Mouse (Mus musculus) embryo, embryonic 9.5 days (tissue): ENCODE measurements around the gene Slc39a12.
A peak's percentile ranks its signal among the peaks of the same experiment; 100 is the strongest.

ENCODE experiments used
- DNase-seq: peaks from one replicate; pipeline ENCODE4 v3.0.0-alpha.2; 2017; ENCODE audit errors: extremely low spot score

Slc39a12 gene

DNA sequence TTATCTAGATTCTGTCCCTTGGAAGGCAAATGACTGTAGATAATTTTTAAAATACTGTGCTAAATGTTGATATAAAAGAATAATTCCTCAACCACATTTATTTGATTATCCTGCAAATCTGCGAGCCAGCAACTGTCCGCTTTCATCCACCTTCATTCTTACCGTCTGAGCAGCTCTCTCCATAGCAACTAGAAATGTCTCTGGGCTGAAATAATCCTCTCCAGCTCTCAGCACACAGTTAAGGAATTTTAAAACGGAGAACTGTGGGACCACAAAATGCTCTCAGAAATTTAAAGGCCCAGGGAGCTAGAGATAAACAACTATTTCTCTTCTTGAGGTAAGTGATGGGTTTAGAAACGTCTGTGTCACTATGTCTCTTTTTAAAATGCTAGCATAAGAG, at the start of gene Slc39a12:
Gene Slc39a12, plus strand, starts transcription at position 155 of the 400 bp plus-strand sequence.
- no peak for DNase-seq

DNA sequence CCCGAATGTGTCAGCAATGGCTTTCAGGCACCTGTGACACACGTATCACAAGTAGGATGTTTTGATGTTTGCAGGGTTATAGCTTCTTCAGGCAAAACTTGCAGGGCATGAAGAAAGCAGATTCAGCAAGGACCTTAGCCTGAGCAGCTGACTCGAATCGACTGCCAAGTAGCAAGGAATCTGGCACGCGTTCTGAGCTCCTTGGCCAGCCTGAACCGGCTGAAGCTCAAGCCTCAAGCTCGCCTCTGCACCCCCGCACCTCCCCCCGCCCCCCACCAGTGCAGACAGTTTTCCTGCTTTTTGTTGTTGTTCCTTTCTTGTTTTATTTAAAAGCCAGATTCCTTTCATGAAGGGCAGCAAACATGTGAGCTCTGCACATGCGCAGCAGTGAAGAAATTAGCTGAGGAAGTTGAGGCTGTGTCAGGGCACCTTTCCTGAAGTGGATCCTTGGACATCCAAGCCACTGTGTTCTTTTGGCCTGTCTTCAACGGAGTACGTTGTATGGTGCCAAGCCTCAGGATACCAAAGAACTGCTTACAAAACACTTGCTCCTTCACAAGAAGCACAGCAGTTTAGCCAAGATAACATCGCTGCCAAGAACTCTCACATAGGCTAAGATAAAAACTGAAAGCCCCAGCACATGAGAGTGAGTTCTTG, 46.3 kb upstream of the Slc39a12 start:
- DNase-seq, result no peak

GRCm38 (mm10) chr2:14342309-14342839, 45.7 kb upstream of the Slc39a12 start:
- no peak for DNase-seq

DNA sequence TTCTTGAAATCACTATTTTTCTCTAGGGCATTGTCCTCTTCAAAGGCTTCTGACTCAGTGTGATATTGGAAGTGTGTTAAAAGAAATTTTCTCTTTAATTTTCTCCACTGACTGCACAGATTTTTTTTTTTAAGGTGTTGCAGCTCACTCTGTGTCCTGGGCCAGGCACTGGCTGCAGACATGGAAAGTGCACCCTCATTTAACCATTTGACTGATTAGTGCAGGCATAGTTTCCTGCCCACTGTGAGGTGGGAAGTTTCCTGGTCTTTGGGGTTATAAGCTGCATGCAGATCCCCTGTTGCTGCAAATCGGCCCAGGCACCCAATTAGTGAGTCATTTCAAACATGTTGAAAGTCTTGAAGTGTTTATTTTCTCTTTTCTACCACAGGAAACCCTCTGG, 740 bp downstream of the Slc39a12 start:
- peak; percentile 2 for DNase-seq

DNA sequence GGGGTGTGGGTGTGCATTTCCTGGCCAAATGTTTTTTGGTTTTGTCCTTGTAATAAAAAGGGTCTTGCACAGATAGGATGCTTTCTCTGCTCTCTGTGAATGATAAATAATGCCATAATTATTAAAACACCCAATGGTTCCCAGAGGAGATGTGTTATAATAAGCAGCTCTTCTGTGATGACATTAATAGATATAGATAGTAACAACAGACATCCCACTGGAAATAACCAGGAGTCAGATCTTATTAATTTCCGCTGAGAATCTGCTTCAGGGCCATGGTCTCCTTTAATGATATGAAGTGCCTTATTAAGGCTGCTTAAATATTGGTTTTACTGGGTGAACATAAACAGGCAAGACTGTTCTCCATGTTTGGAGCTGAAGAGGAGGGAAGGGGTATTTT, 2.8 kb downstream of the Slc39a12 start:
- DNase-seq, result no peak

DNA sequence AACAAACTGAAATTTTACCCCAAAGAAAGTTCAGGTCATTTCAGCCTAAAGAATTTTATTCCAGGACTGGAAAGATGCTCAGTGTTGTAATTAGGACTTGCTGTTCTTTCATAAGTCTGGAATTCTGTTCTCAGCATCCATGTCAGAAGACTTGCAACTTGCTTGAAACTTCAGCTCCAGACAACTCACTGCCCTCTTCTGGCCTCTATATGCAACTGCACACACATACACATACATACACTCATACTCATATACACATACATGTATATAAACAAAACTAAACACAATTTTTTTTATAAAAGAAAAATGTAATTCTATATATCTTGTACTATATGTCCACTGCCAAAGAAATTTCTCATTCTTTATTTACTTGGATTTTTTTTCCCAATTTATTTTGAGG, 14.9 kb downstream of the Slc39a12 start:
- DNase-seq, result no peak

DNA sequence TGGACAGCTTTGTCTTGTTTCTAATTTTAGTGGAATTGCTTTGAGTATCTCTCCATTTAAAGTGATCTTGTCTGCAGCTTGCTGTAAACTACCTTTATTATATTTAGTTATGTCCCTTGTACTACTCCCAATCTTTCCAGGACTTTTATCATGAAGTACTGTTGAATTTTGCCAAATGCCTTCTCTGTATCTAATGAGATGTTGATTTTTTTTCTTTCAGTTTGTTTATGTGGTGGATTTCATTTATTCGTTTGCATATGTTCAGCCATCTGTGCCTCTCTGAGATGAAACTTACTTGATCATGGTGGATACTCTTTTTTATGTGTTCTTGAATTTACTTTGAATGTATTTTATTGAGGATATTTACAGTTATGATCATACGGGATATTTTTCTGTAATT, 40.9 kb downstream of the Slc39a12 start:
- DNase-seq, result no peak

DNA sequence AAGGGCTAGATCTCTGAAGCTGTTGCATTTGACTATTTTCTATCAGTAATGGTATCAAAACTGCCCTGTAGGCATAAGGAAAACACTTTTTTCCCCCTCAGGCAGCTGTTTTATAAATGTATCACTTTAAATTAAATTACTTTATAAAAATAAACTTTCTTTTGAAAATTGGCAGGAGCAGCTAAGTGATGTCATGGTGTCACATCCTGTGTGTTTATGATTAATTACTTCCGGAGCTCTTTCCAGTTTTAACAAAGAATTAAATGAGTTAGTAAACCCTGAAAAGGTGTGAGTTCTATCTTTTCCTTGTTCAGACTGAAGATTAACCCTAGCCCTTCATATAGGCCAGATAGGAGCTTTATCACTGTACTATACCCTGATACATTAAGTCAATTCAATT, 59.2 kb downstream of the Slc39a12 start:
- no peak for DNase-seq

GRCm38 (mm10) chr2:14450866-14451265, 62.8 kb downstream of the Slc39a12 start:
- no peak for DNase-seq

- DNase-seq, result no peak
Measured at GRCm38 (mm10) chr2:14454946-14455631, 67.0 kb downstream of the Slc39a12 start.

GRCm38 (mm10) chr2:14464438-14464837, 76.3 kb downstream of the Slc39a12 start:
- DNase-seq, result no peak

- no peak for DNase-seq
Measured at GRCm38 (mm10) chr2:14494132-14494531, 106.0 kb downstream of the Slc39a12 start.

- no peak for DNase-seq
Measured at GRCm38 (mm10) chr2:14496150-14496549, 108.0 kb downstream of the Slc39a12 start.

DNA sequence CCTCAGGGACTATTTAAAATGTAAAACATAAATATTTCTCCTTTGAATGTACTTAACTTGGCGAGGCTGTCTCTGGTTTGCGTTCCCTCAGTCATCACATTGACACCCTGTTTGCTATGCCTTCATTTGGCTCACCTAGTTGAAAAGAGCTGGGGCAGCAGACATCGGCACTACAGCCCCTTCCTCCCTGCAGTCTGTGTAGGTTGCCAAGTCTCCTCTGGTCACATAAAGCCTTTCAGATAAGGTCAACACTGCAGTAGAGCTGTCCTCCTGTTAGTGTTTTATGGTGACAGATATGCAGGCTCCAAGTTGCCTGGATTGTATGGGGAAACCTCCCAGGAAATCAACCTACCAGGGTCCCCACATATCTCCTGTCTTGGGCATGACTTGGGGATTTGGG, 114.4 kb downstream of the Slc39a12 start:
- no peak for DNase-seq

GRCm38 (mm10) chr2:14518237-14518636, 130.1 kb downstream of the Slc39a12 start:
- DNase-seq, result no peak

- no peak for DNase-seq
Measured at GRCm38 (mm10) chr2:14534325-14535077, 146.4 kb downstream of the Slc39a12 start.

- no peak for DNase-seq
Measured at GRCm38 (mm10) chr2:14535246-14535671, 147.1 kb downstream of the Slc39a12 start.

GRCm38 (mm10) chr2:14537781-14538180, 149.7 kb downstream of the Slc39a12 start:
- no peak for DNase-seq

GRCm38 (mm10) chr2:14543355-14543754, 155.2 kb downstream of the Slc39a12 start:
- DNase-seq, result no peak

- DNase-seq, result no peak
Measured at GRCm38 (mm10) chr2:14543773-14544172, 155.7 kb downstream of the Slc39a12 start.
